Mouse (Mus musculus) gastrocnemius, adult 18-20 months (tissue): ENCODE measurements around the gene Vsig10l. TPM values are rescaled to one million over a fixed set of nuclear protein-coding genes. Genes with fewer than 3 reads are reported as not detected.

Source experiments
- DNase-seq: peaks from one replicate; pipeline ENCODE4 v3.0.0; 2021; ENCODE audit warnings: low spot score
- total RNA-seq, 2 experiments: library from RNA; stranded (reverse); gene quantifications; 2 replicates each; pipeline ENCODE4 v1.2.3; 2021

Vsig10l gene
- total RNA-seq, 2 experiments from 2014 or later: 0.85 to 0.87 TPM

DNA sequence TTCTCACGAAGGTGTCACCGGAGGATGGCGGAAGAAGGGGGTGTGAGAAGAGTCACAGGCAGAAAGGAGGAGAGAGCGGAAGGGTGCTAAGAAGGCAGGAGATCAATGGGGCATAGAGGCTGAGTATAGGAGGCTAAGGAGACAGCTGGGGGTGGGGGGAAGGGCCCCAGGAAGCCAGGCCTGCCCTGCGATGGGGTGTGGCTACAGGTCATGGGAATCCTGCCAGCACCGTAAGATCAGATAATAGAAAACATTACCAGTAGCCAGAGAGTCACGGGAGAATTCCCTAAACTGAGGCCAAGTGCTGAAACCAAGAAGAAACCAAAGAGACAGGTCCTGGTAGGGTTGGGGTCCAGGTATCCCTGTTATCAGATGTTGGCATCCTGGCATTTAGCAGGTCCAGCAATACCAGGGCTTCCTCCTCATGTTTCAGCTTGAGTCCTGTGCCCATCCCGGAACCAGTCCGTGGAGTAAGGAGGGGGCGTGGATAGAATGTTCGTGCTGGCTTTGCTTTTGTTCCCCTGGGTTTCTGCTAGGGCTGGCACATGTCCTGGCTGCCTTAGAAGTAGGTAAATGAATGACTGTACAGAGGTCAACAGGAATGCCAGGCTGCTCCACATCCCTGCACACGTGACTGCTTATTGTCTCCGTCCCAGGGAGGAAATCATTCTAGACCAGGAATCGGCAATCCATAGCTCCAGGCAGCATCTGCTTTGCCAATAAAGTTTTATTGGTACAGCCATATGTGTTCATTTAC, 9.2 kb upstream of the Vsig10l start:
- no peak for DNase-seq

- no peak for DNase-seq
Observed at GRCm38 (mm10) chr7:43454371-43454770, 8.6 kb upstream of the Vsig10l start.

DNA sequence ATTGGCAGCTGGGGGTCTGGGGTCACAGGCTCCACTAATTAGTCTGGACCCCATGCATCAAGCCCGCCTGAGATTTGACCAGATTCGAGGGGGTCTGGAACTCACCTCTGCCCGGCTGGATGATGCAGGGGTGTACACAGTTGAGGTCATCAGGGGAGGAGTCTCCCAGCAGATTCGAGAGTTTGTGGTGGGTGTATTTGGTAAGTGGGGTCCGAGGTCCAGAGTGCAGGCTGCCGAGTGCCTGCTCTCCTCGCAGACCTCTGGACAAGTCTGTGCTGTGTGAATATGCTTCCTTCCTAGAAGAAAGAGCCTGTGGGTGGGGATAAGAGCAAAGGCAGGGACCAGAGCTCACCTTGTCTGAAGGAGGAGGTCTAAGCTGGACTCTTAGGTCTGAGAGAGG, 1.0 kb downstream of the Vsig10l start:
- no peak for DNase-seq

DNA sequence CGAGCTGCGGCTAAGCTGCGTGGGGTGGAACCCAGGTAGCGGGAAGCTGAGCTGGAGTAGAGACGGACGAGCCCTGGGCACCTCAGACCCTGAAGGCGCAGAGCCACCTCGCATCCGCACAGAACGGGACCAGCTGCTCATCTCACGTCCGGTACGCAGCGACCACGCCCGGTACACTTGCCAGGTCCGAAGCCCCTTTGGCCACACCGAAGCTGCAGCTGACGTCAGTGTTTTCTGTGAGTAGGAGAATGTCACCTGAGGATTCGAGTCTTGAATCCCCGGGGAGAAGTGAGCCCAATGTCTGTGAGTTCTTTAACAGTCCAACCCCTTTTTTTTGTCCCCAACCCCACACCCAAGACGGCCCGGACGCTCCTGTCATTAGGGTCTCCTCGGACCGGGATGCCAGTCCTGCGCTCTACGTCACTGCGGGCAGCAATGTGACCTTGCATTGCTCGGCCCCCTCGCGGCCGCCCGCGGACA, 2.0 kb downstream of the Vsig10l start:
- no peak for DNase-seq

DNA sequence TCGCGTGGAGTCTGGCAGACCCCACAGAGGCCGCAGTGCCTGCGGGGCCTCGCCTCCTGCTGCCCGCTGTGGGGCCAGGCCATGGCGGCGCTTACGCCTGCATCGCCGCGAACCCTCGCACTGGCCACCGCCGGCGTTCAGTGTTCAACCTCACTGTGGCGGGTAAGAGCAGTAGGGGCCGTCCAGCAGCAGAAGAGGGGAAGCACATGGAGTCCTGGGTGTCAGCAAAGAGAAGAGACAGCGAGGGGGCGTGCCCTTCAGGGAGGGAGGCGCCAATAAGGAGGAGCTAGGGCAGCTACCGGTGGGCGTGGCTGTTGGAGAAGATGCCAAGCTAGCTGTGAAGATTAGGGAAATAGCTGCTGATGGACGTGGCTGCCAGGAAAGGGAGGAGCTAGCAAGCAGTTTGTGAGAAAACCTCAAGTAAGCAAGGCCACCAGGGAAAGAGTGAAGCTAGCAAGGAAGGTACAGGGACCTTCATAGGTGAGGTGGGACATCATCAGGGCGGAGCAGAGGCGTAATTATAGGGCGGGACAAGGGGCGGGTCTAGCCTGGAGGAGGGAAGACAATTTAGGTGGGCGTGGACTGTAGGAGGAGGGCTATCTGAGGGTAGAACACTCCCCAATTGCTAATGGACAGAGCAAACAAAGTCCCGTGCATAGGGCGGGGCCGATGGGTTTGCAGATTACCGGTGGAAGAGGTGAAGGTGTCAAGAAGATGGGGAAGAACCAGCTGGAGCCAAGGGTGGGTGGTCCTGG, 2.6 kb downstream of the Vsig10l start:
- peak; percentile 88 for DNase-seq

DNA sequence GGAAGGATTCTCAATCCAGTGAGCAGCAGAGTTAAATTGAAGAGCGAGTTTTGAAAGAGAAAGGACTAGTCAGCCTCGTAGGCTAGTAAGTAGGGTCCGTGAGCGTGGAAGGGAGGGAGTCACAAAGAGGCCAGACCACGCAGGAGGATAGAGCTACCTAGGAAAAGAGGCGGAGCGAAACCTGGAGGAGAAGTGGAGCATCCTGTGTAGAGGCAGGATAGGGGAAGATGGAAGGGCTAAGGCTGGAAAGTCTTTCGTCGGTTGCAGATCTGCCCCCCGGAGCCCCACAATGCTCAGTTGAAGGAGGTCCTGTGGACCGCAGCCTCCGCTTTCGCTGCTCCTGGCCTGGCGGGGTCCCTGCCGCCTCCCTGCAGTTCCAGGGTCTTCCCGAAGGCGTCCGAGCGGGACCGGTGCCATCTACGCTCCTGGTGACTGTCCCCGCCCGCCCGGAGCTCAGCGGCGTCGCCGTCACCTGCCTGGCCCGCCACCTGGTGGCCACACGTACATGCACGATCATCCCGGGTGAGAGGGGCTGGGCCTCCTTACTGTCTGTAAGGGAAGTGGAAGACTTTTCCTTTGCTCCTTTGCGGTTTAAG, 3.2 kb downstream of the Vsig10l start:
- peak; percentile 75 for DNase-seq

GRCm38 (mm10) chr7:43470373-43470772, 7.4 kb downstream of the Vsig10l start:
- DNase-seq: no peak

DNA sequence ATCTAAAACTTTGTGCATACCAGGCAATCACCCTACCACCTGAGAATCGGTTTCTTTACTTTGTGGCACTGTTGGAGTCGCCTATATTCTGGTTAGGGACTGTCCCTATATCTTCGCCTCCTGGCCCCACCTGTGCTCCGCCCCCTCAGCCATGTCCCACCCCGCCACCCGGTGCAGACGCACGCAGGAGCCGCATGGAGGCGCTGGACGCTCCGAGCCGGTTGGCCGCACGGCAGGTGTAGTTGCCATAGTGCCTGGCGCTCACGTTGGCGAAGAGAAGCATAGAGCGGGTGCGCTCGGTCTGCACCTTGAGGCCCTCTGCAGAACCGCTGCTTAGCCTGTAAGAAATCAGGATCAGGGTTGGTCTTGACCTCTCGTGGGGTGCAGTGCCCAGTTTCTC, 12.8 kb downstream of the Vsig10l start:
- no peak for DNase-seq

GRCm38 (mm10) chr7:43476376-43476775, 13.4 kb downstream of the Vsig10l start:
- no peak for DNase-seq

DNA sequence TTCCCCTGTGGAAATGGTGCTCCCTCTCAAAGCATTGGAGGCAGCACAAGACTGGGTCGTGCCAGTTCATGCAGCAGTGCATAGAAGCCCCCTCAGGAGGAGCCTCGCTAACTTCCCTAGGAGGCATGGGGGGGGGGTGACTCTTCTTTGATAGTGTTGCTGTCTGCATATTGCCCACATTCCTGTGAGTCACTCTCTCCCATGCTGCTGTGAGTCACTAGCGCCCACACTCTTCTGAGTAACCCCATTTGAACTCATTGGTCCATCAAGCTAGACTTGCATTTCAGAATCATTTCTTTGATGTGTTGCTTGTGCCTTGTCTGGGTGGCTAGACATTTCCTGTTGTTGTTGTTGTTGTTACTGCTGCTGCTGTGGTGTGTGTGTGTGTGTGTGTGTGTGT, 18.2 kb downstream of the Vsig10l start:
- no peak for DNase-seq

GRCm38 (mm10) chr7:43482090-43482716, 19.3 kb downstream of the Vsig10l start:
- DNase-seq: no peak

- no peak for DNase-seq
Observed at GRCm38 (mm10) chr7:43483236-43483635, 20.3 kb downstream of the Vsig10l start.

- no peak for DNase-seq
Observed at GRCm38 (mm10) chr7:43488646-43489045, 25.7 kb downstream of the Vsig10l start.

- DNase-seq: no peak
Observed at GRCm38 (mm10) chr7:43489631-43490125, 26.7 kb downstream of the Vsig10l start, which contains the start of gene Iglon5. TSS of gene Iglon5 (minus strand) at chr7:43490075.

GRCm38 (mm10) chr7:43490182-43490584, 27.2 kb downstream of the Vsig10l start:
- no peak for DNase-seq

DNA sequence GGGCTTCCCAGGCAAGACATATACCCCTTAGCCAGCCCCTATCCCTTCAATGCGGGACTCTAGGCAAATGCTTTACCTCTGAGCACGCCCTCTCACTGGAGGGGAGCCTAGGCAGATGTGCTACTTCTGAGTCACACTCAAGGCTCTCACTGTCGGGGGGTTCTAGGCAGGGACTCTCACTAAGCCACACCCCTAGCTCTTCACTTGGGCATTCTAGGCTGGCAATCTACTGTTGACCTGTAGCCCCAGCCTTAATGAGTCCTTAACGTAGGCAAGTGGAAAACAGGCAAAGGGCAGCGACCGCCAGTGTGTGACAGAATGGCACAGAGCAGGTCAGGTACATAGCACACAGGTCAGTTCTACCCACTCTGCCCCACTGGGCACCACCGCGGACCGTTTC, 27.9 kb downstream of the Vsig10l start:
- no peak for DNase-seq

DNA sequence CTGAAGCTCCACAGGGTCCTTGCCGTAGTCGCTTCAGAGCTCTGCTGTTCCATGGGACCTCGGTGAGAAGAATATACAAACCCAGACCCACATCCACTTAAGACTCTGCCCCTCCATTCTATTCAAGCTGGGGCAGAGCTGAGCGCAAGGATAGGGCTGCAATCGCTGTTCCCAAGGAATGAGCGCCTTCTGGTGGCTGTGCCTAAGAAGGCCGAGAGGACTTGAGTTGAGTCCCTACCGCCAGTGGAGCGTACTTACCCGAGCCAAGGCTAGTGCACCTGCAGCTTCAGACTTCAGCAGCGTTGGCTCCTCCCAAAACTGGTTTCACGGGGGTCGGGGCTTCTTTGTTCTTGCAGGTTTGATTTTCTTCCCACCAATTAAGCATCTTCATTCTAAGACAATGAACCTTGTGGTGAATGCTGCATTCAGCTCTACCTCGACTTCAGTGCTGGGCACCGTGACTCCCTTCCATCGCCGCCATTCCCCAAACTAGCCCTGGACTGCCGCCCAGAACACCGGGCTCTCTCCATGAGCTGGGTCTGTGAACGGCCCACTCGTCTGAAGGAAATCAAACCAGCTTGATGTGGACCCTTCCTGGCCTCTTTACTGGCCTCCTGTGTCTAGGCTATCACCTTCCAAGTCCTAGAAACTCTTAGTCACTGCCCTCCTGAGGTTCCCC, 32.5 kb downstream of the Vsig10l start:
- no peak for DNase-seq

DNA sequence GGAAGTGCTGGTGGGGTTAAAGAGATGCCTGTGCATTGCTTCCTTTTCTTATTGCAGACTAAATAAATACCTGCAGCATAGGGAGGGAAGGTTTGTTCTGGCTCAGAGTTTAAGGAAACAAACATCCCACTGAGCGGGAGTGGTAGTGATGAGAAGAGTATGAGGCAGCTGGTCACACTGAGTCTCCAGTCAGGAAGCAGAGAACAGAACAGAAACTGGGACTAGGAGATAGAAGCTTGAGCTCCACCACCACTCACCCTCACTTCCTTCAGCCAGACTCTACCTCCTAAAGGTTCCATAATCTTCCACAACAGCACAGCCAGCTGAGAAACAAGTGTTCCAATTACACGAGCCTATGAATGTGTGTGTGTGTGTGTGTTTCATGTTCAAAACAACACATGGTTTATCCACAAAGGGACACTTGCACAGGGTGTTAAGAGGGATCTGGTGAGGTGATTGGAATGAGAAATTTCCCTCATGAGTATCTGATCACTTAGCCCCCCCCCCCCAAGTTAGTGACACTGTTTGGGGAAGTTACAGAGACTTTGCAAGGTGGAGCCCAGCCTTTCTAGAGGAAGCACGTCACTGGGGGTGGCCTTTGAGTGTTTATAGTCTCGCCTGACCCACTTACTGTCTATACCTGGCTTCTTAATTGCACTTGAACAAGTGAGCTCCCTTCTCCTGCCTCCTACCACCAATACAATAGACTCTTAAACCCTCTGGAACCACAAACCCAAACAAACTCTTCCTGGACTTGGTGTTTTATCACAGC, 48.9 kb downstream of the Vsig10l start:
- DNase-seq: no peak

DNA sequence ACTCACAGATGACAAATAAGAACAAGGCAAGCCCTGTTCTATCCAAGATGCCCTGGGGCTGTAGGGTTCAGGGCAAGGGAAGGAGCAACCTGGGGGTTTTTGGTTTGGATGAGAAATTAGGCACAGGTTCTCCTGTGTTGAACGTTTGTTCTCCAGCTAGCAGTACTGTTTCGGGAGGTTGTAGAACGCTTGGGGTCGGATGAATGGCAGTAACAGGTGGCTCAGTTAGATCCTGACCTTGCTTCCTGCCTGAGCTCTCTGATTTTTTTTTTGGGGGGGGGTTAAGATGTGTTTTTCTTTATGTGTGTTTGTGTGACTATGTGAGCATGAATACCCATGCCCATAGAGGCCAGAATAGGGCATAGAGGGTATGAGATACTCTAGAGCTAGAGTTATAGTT, 49.6 kb downstream of the Vsig10l start:
- DNase-seq: no peak

- no peak for DNase-seq
Observed at GRCm38 (mm10) chr7:43515076-43515475, 52.1 kb downstream of the Vsig10l start.
